Mouse (Mus musculus) small intestine, adult 2 months (tissue): ENCODE results near the gene Nes. TPM values are rescaled to one million over a fixed set of nuclear protein-coding genes. Genes with fewer than 3 reads are reported as not detected.

Experiments used
- H3K27ac ChIP-seq: fragments of 200-500 bp; 2 replicates; pipeline ENCODE4 v1.5.1; 2012; ENCODE audit warnings: low read depth, low read length, control low read depth, inconsistent platforms; ENCODE audit not compliant: insufficient read depth
- H3K27me3 ChIP-seq: fragments of 200-500 bp; 2 replicates; pipeline ENCODE4 v1.6.1; 2012; ENCODE audit warnings: mild to moderate bottlenecking, moderate library complexity, low read length, inconsistent platforms; ENCODE audit not compliant: control insufficient read depth, insufficient read depth
- H3K36me3 ChIP-seq: fragments of 200-500 bp; 2 replicates; pipeline ENCODE4 v1.6.1; 2012; ENCODE audit warnings: mild to moderate bottlenecking, low read length, control low read depth, inconsistent platforms; ENCODE audit not compliant: control insufficient read depth, insufficient read depth
- H3K4me1 ChIP-seq: fragments of 200-500 bp; 2 replicates; pipeline ENCODE4 v1.6.1; 2012; ENCODE audit warnings: low read length, inconsistent platforms, mixed read lengths; ENCODE audit not compliant: control insufficient read depth, insufficient read depth, insufficient read length
- H3K4me3 ChIP-seq: fragments of 200-500 bp; 2 replicates; pipeline ENCODE4 v1.5.1; 2012; ENCODE audit warnings: low read depth, mild to moderate bottlenecking, control low read depth, inconsistent platforms, low read length, moderate library complexity
- CTCF ChIP-seq: fragments of 200-500 bp; IDR thresholded peaks from 2 replicates; pipeline ENCODE4 v1.5.1; 2012; ENCODE audit warnings: low read depth, mild to moderate bottlenecking, control low read depth, inconsistent platforms, low read length, moderate library complexity, mixed read lengths; ENCODE audit not compliant: insufficient replicate concordance, insufficient read length; ENCODE audit errors: extremely low read depth
- POLR2A ChIP-seq: fragments of 200-500 bp; IDR thresholded peaks from 2 replicates; pipeline ENCODE4 v1.6.1; 2012; ENCODE audit warnings: low read depth, mild to moderate bottlenecking, control low read depth, inconsistent platforms, low read length, moderate library complexity
- WGBS: fragments of 180-500 bp; shearing (Covaris S2); methylation state at CpG from one replicate; pipeline ENCODE4 v1.1.7; 2018; 5-methylcytosine and 5-hydroxymethylcytosine counted together
- polyA plus RNA-seq: library from polyadenylated mRNA; depleted of rRNA; stranded (reverse); fragments of >200 nt; gene quantifications from 2 replicates; pipeline ENCODE4 v1.2.3, GENCODE M21; 2012

Gene Nes
- polyA plus RNA-seq, 1 experiment = 2.6 TPM

DNA sequence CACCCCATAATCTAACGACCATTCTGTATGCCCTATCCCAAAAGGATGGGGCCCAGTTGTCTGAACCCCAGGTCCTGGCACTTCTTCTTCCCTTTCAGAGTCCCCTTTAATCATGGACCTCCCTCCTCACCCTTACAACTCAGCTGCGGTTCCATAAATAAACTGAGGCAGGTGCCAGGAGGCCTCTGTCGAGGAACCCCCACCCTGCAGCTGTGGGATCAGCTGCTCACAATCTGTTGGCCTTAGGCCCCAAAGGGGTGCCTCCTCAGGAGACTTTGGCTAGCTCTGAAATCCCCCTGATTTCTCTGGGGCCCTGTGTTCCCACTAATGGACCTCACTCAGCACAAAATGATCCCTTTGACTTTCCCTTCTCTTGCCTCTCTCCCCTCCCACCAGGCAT lies 13.2 kb downstream of the Nes start:
- TF ChIP-seq POLR2A = no peak
- no peak for TF ChIP-seq CTCF
- H3K27me3 ChIP-seq = 0 out of 2 replicates have a peak, but pooled peaks cover 4% of the 10 kb centered on the region
- peaks cover 16% of the 10 kb centered on the region for H3K4me1 ChIP-seq
- no peaks in the 10 kb centered on the region for H3K36me3 ChIP-seq
- no peak overlapping the region for H3K4me3 ChIP-seq
- no peak overlapping the region for H3K27ac ChIP-seq
- WGBS = 34% methylated on average over 3 of the region's 3 CpGs

DNA sequence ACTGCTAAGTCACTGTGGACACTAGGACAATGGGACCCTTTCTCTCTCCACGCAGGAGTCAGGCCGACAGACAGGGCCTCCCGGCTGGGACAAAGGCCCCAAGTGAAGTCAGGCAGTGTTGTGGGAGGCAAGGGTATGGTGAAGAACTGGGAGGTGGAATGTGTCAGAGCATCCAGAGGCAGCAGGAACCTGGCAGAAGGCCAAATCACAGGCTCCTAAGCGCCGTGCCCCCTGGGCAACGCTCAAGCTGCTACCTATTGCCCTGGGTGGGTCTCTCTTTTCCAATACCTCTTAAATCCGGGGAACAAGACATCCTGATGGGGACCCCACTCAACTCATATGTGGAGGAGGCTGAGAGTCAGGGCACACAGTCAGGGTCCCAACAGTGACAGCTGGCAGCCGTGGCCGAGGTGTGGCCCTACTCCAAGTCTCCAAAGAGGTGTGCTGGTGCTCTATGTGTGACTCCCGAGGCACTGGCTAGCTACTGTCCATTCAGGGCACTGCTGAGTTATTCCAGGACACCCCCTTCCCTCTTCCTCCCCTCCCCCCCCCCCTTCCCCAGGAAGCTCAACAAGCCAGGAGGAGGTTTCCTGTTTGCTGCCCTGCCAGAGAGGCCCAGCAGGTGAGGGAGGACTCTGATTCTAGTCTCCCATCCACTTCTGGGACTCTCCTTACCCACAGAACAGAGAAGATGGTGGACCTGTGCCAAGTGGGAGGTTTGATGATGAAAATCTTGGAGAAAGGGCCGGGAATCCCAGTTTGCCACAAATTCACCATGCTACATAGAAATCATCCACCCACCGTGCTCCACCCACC lies 14.8 kb downstream of the Nes start:
- H3K36me3 ChIP-seq = no peaks in the 10 kb centered on the region
- H3K27me3 ChIP-seq = peaks cover 4% of the 10 kb centered on the region; the same call in 1 of the 2 replicates
- H3K27ac ChIP-seq = no peak overlapping the region
- H3K4me1 ChIP-seq = peaks cover 16% of the 10 kb centered on the region
- H3K4me3 ChIP-seq = no peak overlapping the region
- 47% methylated on average over 12 of the region's 12 CpGs for WGBS
- TF ChIP-seq CTCF (no peak), POLR2A (no peak)

DNA sequence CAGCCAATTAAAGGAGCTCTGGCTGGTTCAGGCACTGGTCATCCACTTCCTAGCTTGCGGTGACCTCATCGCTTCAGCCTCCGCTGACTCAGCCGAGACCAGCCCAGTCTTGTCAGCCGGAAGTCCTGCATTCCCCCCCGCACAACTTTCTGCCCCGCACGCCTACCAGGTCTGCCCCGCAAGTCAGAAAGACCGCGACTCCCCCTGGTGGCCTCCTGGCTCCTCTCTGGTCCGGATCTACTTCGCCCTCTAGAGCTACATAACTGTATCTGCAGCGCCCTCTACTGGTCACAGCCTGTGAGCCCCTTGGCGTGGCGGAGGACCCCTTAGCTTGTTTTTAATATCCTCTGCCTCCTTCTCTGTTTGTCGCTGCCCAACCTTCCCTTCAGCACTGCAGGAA lies 16.0 kb downstream of the Nes start:
- peaks cover 13% of the 10 kb centered on the region for H3K4me1 ChIP-seq
- no peak overlapping the region for H3K27ac ChIP-seq
- H3K27me3 ChIP-seq = peaks cover 4% of the 10 kb centered on the region; the same call in 1 of the 2 replicates
- no peaks in the 10 kb centered on the region for H3K36me3 ChIP-seq
- peak overlapping the region; percentile 32 for H3K4me3 ChIP-seq
- WGBS = under 1% methylated on average over 17 of the region's 17 CpGs
- TF ChIP-seq POLR2A (no peak), CTCF (peak; percentile 99)

DNA sequence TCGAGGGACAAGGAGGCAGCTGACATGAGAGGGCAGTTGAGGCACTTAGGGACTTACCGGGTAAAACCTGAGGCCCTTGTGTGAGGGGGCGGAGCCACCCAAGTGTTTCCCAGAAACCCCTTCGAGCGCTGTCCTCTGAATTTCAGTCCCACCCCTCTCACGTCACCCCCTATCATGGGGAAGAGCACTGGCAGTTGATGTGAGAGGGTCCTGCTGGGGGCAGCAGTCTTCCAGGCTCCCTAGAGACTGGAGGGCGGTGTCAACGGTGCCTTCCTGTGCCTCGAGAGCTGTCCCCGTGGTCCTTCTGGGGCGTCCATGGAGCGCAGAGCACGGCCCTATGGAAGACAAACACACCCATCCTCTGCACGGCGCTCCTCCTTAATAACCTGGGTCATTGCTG lies 16.8 kb downstream of the Nes start:
- no peaks in the 10 kb centered on the region for H3K36me3 ChIP-seq
- H3K27ac ChIP-seq = no peak overlapping the region
- peak overlapping the region; percentile 38 for H3K4me3 ChIP-seq
- H3K4me1 ChIP-seq = peaks cover 5% of the 10 kb centered on the region
- TF ChIP-seq CTCF (no peak), POLR2A (no peak; the same call in 1 of the 2 replicates)
- H3K27me3 ChIP-seq = peaks cover 4% of the 10 kb centered on the region; the same call in 1 of the 2 replicates
- 1% methylated on average over 15 of the region's 15 CpGs for WGBS

DNA sequence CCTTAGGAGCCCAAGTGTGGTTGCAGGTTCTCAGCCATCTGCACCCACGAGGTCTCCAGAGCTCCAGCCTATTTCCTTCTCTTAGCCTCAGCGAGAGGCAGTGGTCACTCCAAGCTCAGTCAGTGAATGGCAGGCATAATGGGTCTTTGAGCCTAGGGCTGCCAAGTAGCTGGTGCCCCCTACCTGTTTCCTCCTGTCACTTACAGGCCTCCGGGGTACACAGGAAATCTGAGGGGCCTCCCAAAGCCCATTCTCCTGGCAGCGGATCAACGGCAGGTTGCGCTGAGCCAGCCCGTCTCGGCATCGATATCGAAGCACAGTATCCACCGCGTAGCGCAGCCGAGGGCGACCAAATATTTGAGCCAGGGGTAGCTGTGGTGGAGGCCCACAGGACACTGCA lies 17.2 kb downstream of the Nes start:
- no peak for TF ChIP-seq POLR2A
- no peak for TF ChIP-seq CTCF
- H3K27me3 ChIP-seq = peaks cover 4% of the 10 kb centered on the region; the same call in 1 of the 2 replicates
- H3K27ac ChIP-seq = no peak overlapping the region
- H3K36me3 ChIP-seq = no peaks in the 10 kb centered on the region
- 11% methylated on average over 15 of the region's 15 CpGs for WGBS
- peaks cover 2% of the 10 kb centered on the region; the same call in 1 of the 2 replicates for H3K4me1 ChIP-seq
- peak overlapping the region; percentile 38 for H3K4me3 ChIP-seq

DNA sequence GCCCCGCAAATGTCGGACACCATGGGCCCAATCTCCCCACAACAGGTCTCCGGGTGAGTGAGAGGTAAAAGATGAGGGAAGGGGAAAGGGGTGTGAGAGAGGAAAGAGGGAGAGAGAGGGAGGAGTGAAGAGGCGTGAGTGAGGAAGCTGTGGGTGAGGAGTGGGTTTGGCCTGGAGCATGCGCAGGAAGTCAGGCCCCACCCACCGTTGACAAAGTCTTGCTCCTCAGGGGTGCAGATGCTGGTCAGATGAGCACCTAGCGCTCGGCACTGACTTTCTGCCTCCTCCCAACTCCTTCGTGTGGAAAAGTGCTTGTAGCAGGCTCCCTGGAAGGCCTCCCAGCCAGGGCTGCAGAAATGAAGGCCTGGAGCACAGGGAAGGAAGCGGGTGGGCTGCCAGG lies 19.1 kb downstream of the Nes start:
- WGBS = 29% methylated on average over 10 of the region's 10 CpGs
- no peaks in the 10 kb centered on the region for H3K36me3 ChIP-seq
- H3K27ac ChIP-seq = no peak overlapping the region
- no peaks in the 10 kb centered on the region; the same call in 1 of the 2 replicates for H3K4me1 ChIP-seq
- TF ChIP-seq POLR2A (no peak), CTCF (no peak)
- H3K27me3 ChIP-seq = peaks cover 4% of the 10 kb centered on the region; the same call in 1 of the 2 replicates
- H3K4me3 ChIP-seq = no peak overlapping the region

DNA sequence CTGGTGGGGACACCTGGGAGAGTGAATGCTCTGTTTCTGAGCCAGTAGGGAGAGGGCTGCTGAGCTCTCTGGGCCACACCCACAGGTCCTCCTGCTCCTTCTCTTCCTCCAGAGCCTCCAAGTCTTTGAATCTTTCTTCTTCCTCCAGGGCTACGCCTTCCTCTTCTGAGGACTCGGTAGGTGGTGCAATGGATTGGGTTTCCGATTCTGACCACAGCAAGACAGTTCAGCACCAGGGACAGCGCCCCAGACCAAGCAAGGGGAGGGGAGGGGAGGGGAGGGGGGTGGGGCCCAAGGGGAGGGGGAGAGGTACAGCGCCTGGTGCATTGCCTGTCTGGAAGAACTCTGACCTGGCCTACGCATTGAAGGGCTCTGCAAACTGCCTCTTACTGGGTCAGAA lies 22.6 kb downstream of the Nes start:
- peaks cover 29% of the 10 kb centered on the region for H3K27me3 ChIP-seq
- TF ChIP-seq POLR2A (no peak), CTCF (no peak)
- no peaks in the 10 kb centered on the region for H3K36me3 ChIP-seq
- WGBS = 2% methylated on average over 6 of the region's 6 CpGs
- H3K27ac ChIP-seq = no peak overlapping the region
- H3K4me3 ChIP-seq = no peak overlapping the region
- H3K4me1 ChIP-seq = peaks cover 5% of the 10 kb centered on the region
